Mouse (Mus musculus) hindbrain, embryonic 12.5 days (tissue): Measurements from ENCODE around the gene Hhat. TPM values are rescaled to one million over a fixed set of nuclear protein-coding genes. Genes with fewer than 3 reads are reported as not detected.

Experiments used
- ATAC-seq: fragments of 200-750 bp; cut with Nextera tagmentation; 2 replicates; pipeline ENCODE4 v1.8.0; 2017; ENCODE audit warnings: moderate TSS enrichment; ENCODE audit not compliant: low FRiP score
- H3K27ac ChIP-seq: fragments of 300-500 bp; sonication (generic); 2 replicates; pipeline ENCODE4 v1.5.1; 2016; ENCODE audit warnings: mild to moderate bottlenecking
- H3K27me3 ChIP-seq: fragments of 300-500 bp; sonication (generic); 2 replicates; pipeline ENCODE4 v1.6.1; 2016; ENCODE audit warnings: mild to moderate bottlenecking
- H3K36me3 ChIP-seq: fragments of 300-500 bp; sonication (generic); 2 replicates; pipeline ENCODE4 v1.6.1; 2016; ENCODE audit warnings: mild to moderate bottlenecking
- H3K4me1 ChIP-seq: fragments of 300-500 bp; sonication (generic); 2 replicates; pipeline ENCODE4 v1.6.1; 2016
- H3K4me2 ChIP-seq: fragments of 300-500 bp; sonication (generic); replicated peaks from 2 replicates; pipeline ENCODE4 v1.6.1; 2016; ENCODE audit warnings: mild to moderate bottlenecking
- H3K4me3 ChIP-seq: fragments of 300-500 bp; sonication (generic); 2 replicates; pipeline ENCODE4 v1.5.1; 2016; ENCODE audit warnings: mild to moderate bottlenecking
- H3K9ac ChIP-seq: fragments of 300-500 bp; sonication (generic); 2 replicates; pipeline ENCODE4 v1.6.1; 2016; ENCODE audit warnings: mild to moderate bottlenecking, moderate library complexity
- H3K9me3 ChIP-seq: fragments of 300-500 bp; sonication (generic); replicated peaks from 2 replicates; pipeline ENCODE4 v1.6.1; 2016; ENCODE audit warnings: mild to moderate bottlenecking
- WGBS: fragments of 180-500 bp; shearing (Covaris S2); methylation state at CpG from one replicate; pipeline ENCODE4 v1.1.7; 2016; 5-methylcytosine and 5-hydroxymethylcytosine counted together
- polyA plus RNA-seq: library from polyadenylated mRNA; unstranded; fragments of >200 nt; fragmentation: Nextera tagmentation; extraction: Ambion mirVana; gene quantifications from 2 replicates; pipeline ENCODE4 v1.2.1, GENCODE M21; 2016

The Hhat gene
- polyA plus RNA-seq, 1 experiment from 2014 or later: 5.9 TPM

- 55% methylated on average over 5 of the region's 5 CpGs for WGBS
- no peak for ATAC-seq
Observed at GRCm38 (mm10) chr1:192604413-192604812, 166.6 kb downstream of the Hhat start.

GRCm38 (mm10) chr1:192603556-192603955 is 167.5 kb downstream of the Hhat start:
- no peaks in the 10 kb centered on the region for H3K36me3 ChIP-seq
- no peak overlapping the region for H3K4me3 ChIP-seq
- no peak overlapping the region for H3K4me2 ChIP-seq
- no peak overlapping the region for H3K27ac ChIP-seq
- no peaks in the 10 kb centered on the region for H3K9me3 ChIP-seq
- H3K9ac ChIP-seq: no peak overlapping the region
- 45% methylated on average over 7 of the region's 7 CpGs for whole genome bisulfite sequencing
- ATAC-seq: no peak
- no peaks in the 10 kb centered on the region for H3K27me3 ChIP-seq
- 0 out of 2 replicates have a peak, but pooled peaks cover 6% of the 10 kb centered on the region for H3K4me1 ChIP-seq

More at GRCm38 (mm10) chr1:192604413-192604812, 166.6 kb downstream of the Hhat start:
- Histone ChIP-seq H3K4me1 (0 out of 2 replicates have a peak, but pooled peaks cover 6% of the 10 kb centered on the region), H3K27ac (no peak overlapping the region), H3K4me2 (no peak overlapping the region), H3K9me3 (no peaks in the 10 kb centered on the region), H3K9ac (no peak overlapping the region), H3K4me3 (no peak overlapping the region), H3K36me3 (no peaks in the 10 kb centered on the region), H3K27me3 (no peaks in the 10 kb centered on the region)

GRCm38 (mm10) chr1:192601206-192601605 is 169.8 kb downstream of the Hhat start:
- Histone ChIP-seq H3K9ac (no peak overlapping the region), H3K4me2 (no peak overlapping the region), H3K27me3 (no peaks in the 10 kb centered on the region), H3K9me3 (no peaks in the 10 kb centered on the region), H3K4me1 (0 out of 2 replicates have a peak, but pooled peaks cover 6% of the 10 kb centered on the region), H3K27ac (no peak overlapping the region), H3K4me3 (no peak overlapping the region), H3K36me3 (no peaks in the 10 kb centered on the region)
- 96% methylated on average over 3 of the region's 3 CpGs for WGBS
- no peak for ATAC-seq

GRCm38 (mm10) chr1:192599746-192600145 is 171.3 kb downstream of the Hhat start:
- H3K36me3 ChIP-seq: no peaks in the 10 kb centered on the region
- no peak for ATAC-seq
- H3K4me2 ChIP-seq: no peak overlapping the region
- H3K27me3 ChIP-seq: no peaks in the 10 kb centered on the region
- no peak overlapping the region for H3K27ac ChIP-seq
- H3K4me1 ChIP-seq: 0 out of 2 replicates have a peak, but pooled peaks cover 6% of the 10 kb centered on the region
- WGBS: 93% methylated on average over 7 of the region's 7 CpGs
- H3K9me3 ChIP-seq: no peaks in the 10 kb centered on the region
- H3K4me3 ChIP-seq: no peak overlapping the region
- H3K9ac ChIP-seq: no peak overlapping the region

- H3K4me2 ChIP-seq: no peak overlapping the region
- peak; percentile 78 for ATAC-seq
- H3K36me3 ChIP-seq: no peaks in the 10 kb centered on the region
- no peak overlapping the region for H3K4me3 ChIP-seq
- H3K9me3 ChIP-seq: no peaks in the 10 kb centered on the region
- H3K4me1 ChIP-seq: no peaks in the 10 kb centered on the region
- 40% methylated on average over 2 of the region's 2 CpGs for WGBS
- H3K27ac ChIP-seq: no peak overlapping the region
- no peaks in the 10 kb centered on the region for H3K27me3 ChIP-seq
- H3K9ac ChIP-seq: no peak overlapping the region
Observed at GRCm38 (mm10) chr1:192598380-192598779, 172.6 kb downstream of the Hhat start.

- WGBS: 80% methylated on average over 4 of the region's 4 CpGs
Observed at GRCm38 (mm10) chr1:192595426-192595825, 175.6 kb downstream of the Hhat start.

GRCm38 (mm10) chr1:192593492-192593891 is 177.5 kb downstream of the Hhat start:
- 67% methylated on average over 3 of the region's 3 CpGs for WGBS
- no peak overlapping the region for H3K4me3 ChIP-seq
- H3K27ac ChIP-seq: no peak overlapping the region
- no peaks in the 10 kb centered on the region for H3K9me3 ChIP-seq
- no peak overlapping the region for H3K4me2 ChIP-seq
- ATAC-seq: no peak
- no peaks in the 10 kb centered on the region for H3K27me3 ChIP-seq
- no peaks in the 10 kb centered on the region for H3K4me1 ChIP-seq
- H3K9ac ChIP-seq: no peak overlapping the region
- H3K36me3 ChIP-seq: no peaks in the 10 kb centered on the region

More at GRCm38 (mm10) chr1:192595426-192595825, 175.6 kb downstream of the Hhat start:
- H3K27ac ChIP-seq: no peak overlapping the region
- no peaks in the 10 kb centered on the region for H3K9me3 ChIP-seq
- no peaks in the 10 kb centered on the region for H3K27me3 ChIP-seq
- no peak for ATAC-seq
- no peak overlapping the region for H3K9ac ChIP-seq
- no peak overlapping the region for H3K4me3 ChIP-seq
- H3K36me3 ChIP-seq: no peaks in the 10 kb centered on the region
- H3K4me1 ChIP-seq: no peaks in the 10 kb centered on the region
- no peak overlapping the region for H3K4me2 ChIP-seq

GRCm38 (mm10) chr1:192587451-192587850 is 183.6 kb downstream of the Hhat start:
- Histone ChIP-seq H3K27me3 (no peaks in the 10 kb centered on the region), H3K4me2 (no peak overlapping the region), H3K36me3 (no peaks in the 10 kb centered on the region), H3K4me1 (no peaks in the 10 kb centered on the region), H3K4me3 (no peak overlapping the region), H3K9ac (no peak overlapping the region), H3K9me3 (no peaks in the 10 kb centered on the region; the same call in 1 of the 2 replicates), H3K27ac (no peak overlapping the region)
- 92% methylated on average over 9 of the region's 9 CpGs for WGBS
- no peak for ATAC-seq

- no peak for ATAC-seq
- Histone ChIP-seq H3K27me3 (no peaks in the 10 kb centered on the region), H3K4me3 (no peak overlapping the region), H3K27ac (no peak overlapping the region), H3K9me3 (no peaks in the 10 kb centered on the region; the same call in 1 of the 2 replicates), H3K4me2 (no peak overlapping the region), H3K9ac (no peak overlapping the region), H3K4me1 (no peaks in the 10 kb centered on the region), H3K36me3 (no peaks in the 10 kb centered on the region)
Observed at GRCm38 (mm10) chr1:192585289-192585688, 185.7 kb downstream of the Hhat start.

GRCm38 (mm10) chr1:192582921-192583320 is 188.1 kb downstream of the Hhat start:
- no peaks in the 10 kb centered on the region for H3K36me3 ChIP-seq
- H3K9ac ChIP-seq: no peak overlapping the region
- H3K27me3 ChIP-seq: no peaks in the 10 kb centered on the region
- H3K4me2 ChIP-seq: no peak overlapping the region
- no peaks in the 10 kb centered on the region for H3K4me1 ChIP-seq
- H3K27ac ChIP-seq: no peak overlapping the region
- ATAC-seq: no peak
- 79% methylated on average over 2 of the region's 2 CpGs for WGBS
- H3K9me3 ChIP-seq: no peaks in the 10 kb centered on the region; the same call in 1 of the 2 replicates
- no peak overlapping the region for H3K4me3 ChIP-seq

- no peak overlapping the region for H3K4me3 ChIP-seq
- no peak overlapping the region for H3K27ac ChIP-seq
- H3K9ac ChIP-seq: no peak overlapping the region
- peaks cover 13% of the 10 kb centered on the region for H3K9me3 ChIP-seq
- no peaks in the 10 kb centered on the region for H3K4me1 ChIP-seq
- H3K27me3 ChIP-seq: no peaks in the 10 kb centered on the region
- no peaks in the 10 kb centered on the region for H3K36me3 ChIP-seq
- ATAC-seq: no peak
- H3K4me2 ChIP-seq: no peak overlapping the region
Observed at GRCm38 (mm10) chr1:192564691-192565090, 206.3 kb downstream of the Hhat start.

- WGBS: 94% methylated on average over 1 of the region's 1 CpGs
- Histone ChIP-seq H3K4me2 (no peak overlapping the region), H3K9ac (no peak overlapping the region), H3K9me3 (no peaks in the 10 kb centered on the region), H3K27me3 (no peaks in the 10 kb centered on the region), H3K36me3 (no peaks in the 10 kb centered on the region), H3K4me3 (no peak overlapping the region), H3K27ac (no peak overlapping the region), H3K4me1 (peaks cover 15% of the 10 kb centered on the region; the same call in 1 of the 2 replicates)
- no peak for ATAC-seq
Observed at GRCm38 (mm10) chr1:192559341-192559740, 211.7 kb downstream of the Hhat start.

GRCm38 (mm10) chr1:192557978-192558594 is 212.9 kb downstream of the Hhat start:
- Histone ChIP-seq H3K27me3 (no peaks in the 10 kb centered on the region), H3K4me3 (no peak overlapping the region), H3K9ac (no peak overlapping the region), H3K9me3 (no peaks in the 10 kb centered on the region), H3K27ac (peak overlapping the region; percentile 31), H3K4me2 (no peak overlapping the region), H3K4me1 (peaks cover 15% of the 10 kb centered on the region; the same call in 1 of the 2 replicates), H3K36me3 (no peaks in the 10 kb centered on the region)
- 42% methylated on average over 5 of the region's 5 CpGs for WGBS
- peak; percentile 83 for ATAC-seq
